Mouse (Mus musculus) hindbrain, postnatal 0 days (tissue): Measurements from ENCODE around the gene Pcsk2. TPM values are rescaled to one million over a fixed set of nuclear protein-coding genes. Genes with fewer than 3 reads are reported as not detected.
A peak's percentile ranks its signal among the peaks of the same experiment; 100 is the strongest.

Source experiments
- ATAC-seq: fragments of 200-750 bp; cut with Nextera tagmentation; 2 replicates; pipeline ENCODE4 v1.8.0; 2017; ENCODE audit warnings: mild to moderate bottlenecking, moderate TSS enrichment, moderate library complexity
- DNase-seq: peaks from one replicate; pipeline ENCODE4 v3.0.0-alpha.2; 2015; ENCODE audit warnings: low spot score
- H3K27ac ChIP-seq: fragments of 300-500 bp; sonication (generic); 2 replicates; pipeline ENCODE4 v1.5.1; 2014; ENCODE audit warnings: mild to moderate bottlenecking
- H3K27me3 ChIP-seq: fragments of 300-500 bp; sonication (generic); 2 replicates; pipeline ENCODE4 v1.6.1; 2014; ENCODE audit warnings: low read length, mixed read lengths; ENCODE audit not compliant: insufficient read depth
- H3K36me3 ChIP-seq: fragments of 300-500 bp; sonication (generic); 2 replicates; pipeline ENCODE4 v1.6.1; 2014; ENCODE audit warnings: low read length, mixed read lengths; ENCODE audit not compliant: insufficient read depth
- H3K4me1 ChIP-seq: fragments of 300-500 bp; sonication (generic); 2 replicates; pipeline ENCODE4 v1.6.1; 2014; ENCODE audit warnings: antibody characterized with exemption, low read length, mixed read lengths; ENCODE audit not compliant: insufficient read depth
- H3K4me2 ChIP-seq: fragments of 300-500 bp; sonication (generic); 2 replicates; pipeline ENCODE4 v1.6.1; 2014; ENCODE audit warnings: low read depth, mild to moderate bottlenecking, low read length, moderate library complexity, mixed read lengths
- H3K4me3 ChIP-seq: fragments of 300-500 bp; sonication (generic); 2 replicates; pipeline ENCODE4 v1.5.1; 2014; ENCODE audit warnings: low read length
- H3K9ac ChIP-seq: fragments of 300-500 bp; sonication (generic); replicated peaks from 2 replicates; pipeline ENCODE4 v1.6.1; 2014; ENCODE audit warnings: mild to moderate bottlenecking, low read length, moderate library complexity, mixed read lengths
- H3K9me3 ChIP-seq: fragments of 300-500 bp; sonication (generic); 2 replicates; pipeline ENCODE4 v1.6.1; 2016; ENCODE audit warnings: low read length, mixed read lengths
- CTCF ChIP-seq: IDR thresholded peaks from 2 replicates; pipeline ENCODE4 v1.5.1; 2016; ENCODE audit warnings: antibody characterized with exemption, control low read depth, low read depth
- WGBS: fragments of 180-500 bp; shearing (Covaris S2); extraction: QIAGEN DNeasy Blood & Tissue Kit; methylation state at CpG from one replicate; pipeline ENCODE4 v1.1.7; 2014; 5-methylcytosine and 5-hydroxymethylcytosine counted together
- polyA plus RNA-seq: library from polyadenylated mRNA; unstranded; fragments of >200 nt; fragmentation: Nextera tagmentation; extraction: Ambion mirVana; gene quantifications from 2 replicates; pipeline ENCODE4 v1.2.1, GENCODE M21; 2015
- total RNA-seq: library from RNA; depleted of rRNA; stranded (reverse); fragments of >200 nt; gene quantifications from 2 replicates; pipeline ENCODE4 v1.2.3, GENCODE M21; 2014

The Pcsk2 gene
- total and polyA plus RNA-seq, 2 experiments from 2014 or later: 26.5 to 45.4 TPM

DNA sequence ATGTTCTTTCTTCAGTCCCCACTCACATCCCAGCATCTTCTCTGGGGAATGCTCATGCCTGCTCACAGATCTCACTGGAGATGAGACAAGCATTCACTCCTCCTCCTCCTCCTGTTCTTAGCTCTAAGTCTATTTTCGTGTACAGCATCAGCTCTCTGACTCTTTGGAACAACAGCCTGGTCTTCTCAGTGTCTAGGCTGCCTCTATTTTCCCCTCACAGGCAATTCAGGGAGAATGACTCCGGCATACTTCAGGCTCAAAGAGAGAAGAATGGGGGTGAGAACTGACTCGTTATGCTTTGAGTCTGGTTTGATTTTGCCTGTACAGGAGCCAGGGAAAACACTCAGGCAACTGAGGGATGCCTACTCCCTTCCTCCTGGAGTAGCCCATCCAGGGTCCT lies 78.0 kb downstream of the Pcsk2 start:
- no peak overlapping the region for H3K9ac ChIP-seq
- H3K4me2 ChIP-seq: no peak overlapping the region
- ATAC-seq (no peak), DNase-seq (no peak)
- H3K27ac ChIP-seq: no peak overlapping the region
- no peaks in the 10 kb centered on the region for H3K9me3 ChIP-seq
- H3K4me3 ChIP-seq: no peak overlapping the region
- no peaks in the 10 kb centered on the region for H3K36me3 ChIP-seq
- TF ChIP-seq CTCF: no peak
- 63% methylated on average over 3 of the region's 3 CpGs for WGBS
- H3K27me3 ChIP-seq: no peaks in the 10 kb centered on the region
- H3K4me1 ChIP-seq: no peaks in the 10 kb centered on the region

DNA sequence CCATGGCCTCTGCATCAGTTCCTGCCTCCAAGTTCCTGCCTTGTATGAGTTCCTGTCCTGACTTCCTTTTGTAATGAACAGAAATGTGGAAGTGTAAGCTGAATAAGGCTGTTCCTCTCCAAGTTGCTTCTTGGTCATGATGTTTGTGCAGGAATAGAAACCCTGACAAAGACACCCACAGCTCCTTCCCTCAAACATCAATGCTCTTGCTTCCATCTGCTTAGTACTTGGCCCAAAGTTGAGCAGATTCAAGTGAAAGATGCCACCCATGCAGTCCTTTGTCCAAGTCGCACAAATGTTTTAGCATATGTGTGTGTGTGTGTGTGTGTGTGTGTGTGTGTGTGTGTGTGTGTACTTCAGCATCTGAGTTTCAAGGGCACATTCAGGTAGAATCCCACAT lies 97.3 kb downstream of the Pcsk2 start:
- no peak overlapping the region for H3K4me3 ChIP-seq
- DNase-seq (no peak), ATAC-seq (no peak)
- no peaks in the 10 kb centered on the region for H3K36me3 ChIP-seq
- H3K27ac ChIP-seq: no peak overlapping the region
- H3K27me3 ChIP-seq: no peaks in the 10 kb centered on the region
- H3K4me2 ChIP-seq: no peak overlapping the region
- H3K9ac ChIP-seq: no peak overlapping the region
- no peaks in the 10 kb centered on the region for H3K4me1 ChIP-seq
- 84% methylated on average over 1 of the region's 1 CpGs for WGBS
- no peak for TF ChIP-seq CTCF
- H3K9me3 ChIP-seq: no peaks in the 10 kb centered on the region

DNA sequence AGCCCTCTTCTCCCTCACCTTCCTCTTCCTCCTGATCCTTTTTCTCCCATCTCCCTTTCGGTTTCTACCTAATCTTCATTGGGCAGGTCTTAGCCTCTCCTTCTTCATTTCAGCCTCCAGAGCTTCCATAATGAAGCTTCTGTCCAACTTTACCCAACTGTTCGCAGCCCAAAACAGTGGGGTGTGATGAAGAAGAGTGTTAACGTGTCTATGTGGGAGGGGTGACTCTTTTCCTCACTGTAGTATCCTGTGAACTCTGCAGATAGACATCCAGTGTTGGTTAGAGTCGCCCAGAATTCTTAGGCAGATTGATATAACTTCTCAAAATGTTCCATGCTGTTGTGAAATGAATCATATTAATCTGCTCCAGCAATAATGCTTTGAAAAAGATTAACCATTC lies 98.4 kb downstream of the Pcsk2 start:
- Histone ChIP-seq H3K27me3 (no peaks in the 10 kb centered on the region), H3K4me2 (no peak overlapping the region), H3K27ac (no peak overlapping the region), H3K9me3 (no peaks in the 10 kb centered on the region), H3K9ac (no peak overlapping the region), H3K4me3 (no peak overlapping the region), H3K4me1 (no peaks in the 10 kb centered on the region), H3K36me3 (no peaks in the 10 kb centered on the region)
- WGBS: 81% methylated on average over 4 of the region's 4 CpGs
- ATAC-seq: no peak
- no peak for TF ChIP-seq CTCF
- DNase-seq: no peak

DNA sequence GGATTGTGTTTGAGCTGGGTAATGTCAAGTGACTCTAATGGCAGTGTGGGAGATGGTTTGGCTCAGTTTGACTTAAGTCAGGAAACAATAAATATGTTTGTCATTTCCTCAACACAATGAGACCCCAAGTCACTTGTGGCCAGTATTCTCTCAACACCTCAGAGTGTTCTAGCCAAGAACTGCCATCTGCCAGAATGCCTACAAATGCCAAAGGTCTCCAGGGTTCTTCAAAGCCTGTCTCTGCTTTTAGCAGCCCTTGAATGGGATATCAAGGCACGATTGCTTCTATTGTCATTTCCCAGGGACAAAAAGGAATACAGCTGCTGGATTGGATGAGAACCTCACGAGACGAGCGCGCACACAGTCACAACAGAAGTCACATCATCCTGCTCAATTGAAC lies 100.0 kb downstream of the Pcsk2 start:
- no peak overlapping the region for H3K27ac ChIP-seq
- H3K9ac ChIP-seq: no peak overlapping the region
- ATAC-seq (no peak), DNase-seq (no peak)
- no peaks in the 10 kb centered on the region for H3K9me3 ChIP-seq
- H3K4me1 ChIP-seq: no peaks in the 10 kb centered on the region
- H3K4me3 ChIP-seq: no peak overlapping the region
- 50% methylated on average over 5 of the region's 5 CpGs for WGBS
- no peak overlapping the region for H3K4me2 ChIP-seq
- no peaks in the 10 kb centered on the region for H3K36me3 ChIP-seq
- H3K27me3 ChIP-seq: no peaks in the 10 kb centered on the region
- no peak for TF ChIP-seq CTCF

DNA sequence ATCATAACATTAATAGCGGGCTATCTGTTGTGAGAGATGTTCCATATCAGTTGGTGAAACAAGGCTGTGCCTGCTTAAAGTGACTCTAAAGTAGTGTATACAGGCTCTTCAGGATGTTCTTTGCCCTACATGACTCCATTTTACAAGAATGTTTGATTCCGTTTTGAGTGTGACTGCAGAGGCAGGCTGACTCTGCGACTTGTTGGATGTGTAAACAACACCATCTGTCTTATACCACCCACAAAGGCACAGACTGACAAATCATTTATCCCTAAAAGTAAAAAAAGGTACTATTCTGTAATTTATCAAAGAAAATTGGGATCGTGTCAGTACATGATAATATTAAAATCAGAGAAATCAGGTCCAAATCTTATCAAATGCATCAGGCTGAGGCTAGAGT lies 108.7 kb downstream of the Pcsk2 start:
- Histone ChIP-seq H3K36me3 (no peaks in the 10 kb centered on the region), H3K4me1 (no peaks in the 10 kb centered on the region), H3K27me3 (no peaks in the 10 kb centered on the region), H3K27ac (no peak overlapping the region), H3K4me2 (no peak overlapping the region), H3K9me3 (no peaks in the 10 kb centered on the region), H3K4me3 (no peak overlapping the region), H3K9ac (no peak overlapping the region)
- no peak for TF ChIP-seq CTCF
- ATAC-seq: no peak
- DNase-seq: no peak
- WGBS: 81% methylated on average over 4 of the region's 4 CpGs

DNA sequence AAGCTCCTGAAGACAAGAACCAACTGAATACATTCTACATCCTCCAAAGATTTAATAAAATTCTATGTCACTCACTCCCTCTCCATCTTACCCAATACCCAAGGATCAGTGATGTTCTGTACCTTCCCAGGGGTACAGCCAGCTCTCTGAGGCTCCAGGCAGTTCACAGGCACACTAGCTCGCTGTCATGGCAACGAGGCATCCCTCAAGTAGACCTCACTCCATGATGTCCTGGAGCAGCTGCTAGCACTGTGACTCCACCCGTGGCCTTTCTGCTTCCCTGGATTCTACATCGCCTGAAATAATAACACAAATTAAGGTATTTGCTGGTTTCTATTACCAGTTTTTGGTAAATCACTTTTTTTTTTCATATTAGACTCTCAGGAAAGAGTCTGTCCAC lies 111.0 kb downstream of the Pcsk2 start:
- Histone ChIP-seq H3K9me3 (no peaks in the 10 kb centered on the region), H3K4me1 (no peaks in the 10 kb centered on the region), H3K9ac (no peak overlapping the region), H3K4me2 (no peak overlapping the region), H3K27me3 (no peaks in the 10 kb centered on the region), H3K4me3 (no peak overlapping the region), H3K36me3 (no peaks in the 10 kb centered on the region), H3K27ac (no peak overlapping the region)
- no peak for TF ChIP-seq CTCF
- 34% methylated on average over 4 of the region's 4 CpGs for WGBS
- ATAC-seq (peak; percentile 79), DNase-seq (peak; percentile 68)

DNA sequence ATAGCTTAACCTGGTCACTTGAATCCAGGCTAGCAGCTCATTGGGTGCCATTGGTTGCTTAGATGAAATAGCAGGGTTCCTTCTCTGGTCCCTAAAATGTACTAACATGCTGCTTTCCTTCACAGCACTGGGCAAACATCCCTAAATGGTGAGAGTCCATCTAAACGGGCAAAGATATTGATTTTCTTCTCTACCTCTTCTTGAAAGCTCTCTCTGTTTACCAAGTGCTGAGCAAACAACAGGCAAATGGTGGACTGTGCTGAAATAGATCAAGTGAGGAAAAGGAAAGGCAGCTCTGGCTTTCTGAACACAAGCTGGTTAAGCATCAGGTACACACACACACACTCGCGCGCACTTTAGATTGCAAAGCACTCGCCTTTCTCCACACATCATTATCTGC lies 120.8 kb downstream of the Pcsk2 start:
- H3K27me3 ChIP-seq: no peaks in the 10 kb centered on the region
- ATAC-seq (no peak), DNase-seq (no peak)
- TF ChIP-seq CTCF: no peak
- H3K27ac ChIP-seq: no peak overlapping the region
- H3K9ac ChIP-seq: no peak overlapping the region
- H3K4me1 ChIP-seq: no peaks in the 10 kb centered on the region
- no peaks in the 10 kb centered on the region for H3K9me3 ChIP-seq
- WGBS: 86% methylated on average over 5 of the region's 5 CpGs
- H3K4me3 ChIP-seq: no peak overlapping the region
- H3K4me2 ChIP-seq: no peak overlapping the region
- H3K36me3 ChIP-seq: no peaks in the 10 kb centered on the region

DNA sequence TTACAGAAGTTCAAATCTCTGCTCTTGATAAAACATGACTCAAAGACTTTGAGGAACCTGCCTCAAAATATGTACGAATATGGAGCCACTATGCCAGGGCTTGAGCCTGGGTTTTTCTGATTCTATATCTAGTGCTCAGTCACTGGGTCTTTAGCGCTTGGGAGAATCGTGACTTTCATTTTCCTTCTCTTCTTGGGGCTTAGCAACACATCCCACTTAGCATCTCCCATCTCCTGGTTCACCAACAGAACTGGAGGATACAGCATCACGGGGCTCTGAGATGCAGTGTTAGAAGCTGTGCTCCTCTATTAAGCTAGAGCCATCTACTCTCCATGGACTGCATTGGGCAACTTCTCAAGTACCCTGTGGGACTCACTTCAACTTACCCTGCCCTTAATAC lies 131.9 kb downstream of the Pcsk2 start:
- ATAC-seq: no peak
- Histone ChIP-seq H3K27me3 (no peaks in the 10 kb centered on the region), H3K9ac (no peak overlapping the region), H3K36me3 (no peaks in the 10 kb centered on the region), H3K27ac (no peak overlapping the region), H3K4me2 (no peak overlapping the region), H3K4me3 (no peak overlapping the region), H3K4me1 (no peaks in the 10 kb centered on the region), H3K9me3 (no peaks in the 10 kb centered on the region)
- no peak for DNase-seq
- TF ChIP-seq CTCF: no peak
- WGBS: 93% methylated on average over 4 of the region's 4 CpGs
